Mouse (Mus musculus) intestine, postnatal 0 days (tissue): ENCODE results near the gene Arl14. TPM values are rescaled to one million over a fixed set of nuclear protein-coding genes. Genes with fewer than 3 reads are reported as not detected.
A peak's percentile ranks its signal among the peaks of the same experiment; 100 is the strongest.
"Not testable (repeated sequence)": the region's sequence is repeated elsewhere in the genome, so short reads cannot be mapped to it uniquely, and the experiment has no call there.

Experiments used
- ATAC-seq: fragments of 200-750 bp; cut with Nextera tagmentation; 2 replicates; pipeline ENCODE4 v1.8.0; 2017; ENCODE audit warnings: mild to moderate bottlenecking, moderate TSS enrichment, moderate library complexity
- H3K27ac ChIP-seq: fragments of 300-500 bp; sonication (generic); 2 replicates; pipeline ENCODE4 v1.5.1; 2014; ENCODE audit warnings: mild to moderate bottlenecking, low read depth, low read length, moderate library complexity
- H3K27me3 ChIP-seq: fragments of 300-500 bp; sonication (generic); replicated peaks from 2 replicates; pipeline ENCODE4 v1.6.1; 2014; ENCODE audit warnings: low read length, mixed read lengths; ENCODE audit not compliant: control insufficient read depth, insufficient read depth
- H3K36me3 ChIP-seq: fragments of 300-500 bp; sonication (generic); 2 replicates; pipeline ENCODE4 v1.6.1; 2014; ENCODE audit warnings: mild to moderate bottlenecking, moderate library complexity; ENCODE audit not compliant: control insufficient read depth, insufficient read depth
- H3K4me1 ChIP-seq: fragments of 300-500 bp; sonication (generic); replicated peaks from 2 replicates; pipeline ENCODE4 v1.6.1; 2014; ENCODE audit warnings: antibody characterized with exemption, low read length, mixed read lengths; ENCODE audit not compliant: control insufficient read depth, insufficient read depth
- H3K4me2 ChIP-seq: fragments of 300-500 bp; sonication (generic); replicated peaks from 2 replicates; pipeline ENCODE4 v1.6.1; 2014; ENCODE audit warnings: low read depth, mild to moderate bottlenecking, moderate library complexity
- H3K4me3 ChIP-seq: fragments of 300-500 bp; sonication (generic); 2 replicates; pipeline ENCODE4 v1.5.1; 2014; ENCODE audit warnings: low read depth, low read length
- H3K9ac ChIP-seq: fragments of 300-500 bp; sonication (generic); 2 replicates; pipeline ENCODE4 v1.6.1; 2014; ENCODE audit warnings: mild to moderate bottlenecking, low read depth, low read length
- H3K9me3 ChIP-seq: fragments of 300-500 bp; sonication (generic); 2 replicates; pipeline ENCODE4 v1.6.1; 2016; ENCODE audit warnings: mixed run types; ENCODE audit not compliant: control insufficient read depth
- CTCF ChIP-seq: sonication (generic); IDR thresholded peaks from 2 replicates; pipeline ENCODE4 v1.5.1; 2016; ENCODE audit warnings: low read depth, mild to moderate bottlenecking, control low read depth, antibody characterized with exemption, moderate library complexity
- WGBS: fragments of 180-500 bp; shearing (Covaris S2); extraction: QIAGEN DNeasy Blood & Tissue Kit; methylation state at CpG from one replicate; pipeline ENCODE4 v1.1.7; 2014; 5-methylcytosine and 5-hydroxymethylcytosine counted together
- polyA plus RNA-seq: library from polyadenylated mRNA; unstranded; fragments of >200 nt; fragmentation: Nextera tagmentation; extraction: Ambion mirVana; gene quantifications from 2 replicates; pipeline ENCODE4 v1.2.1, GENCODE M21; 2015

The Arl14 gene
- polyA plus RNA-seq, 1 experiment from 2014 or later: 1.1 TPM

DNA sequence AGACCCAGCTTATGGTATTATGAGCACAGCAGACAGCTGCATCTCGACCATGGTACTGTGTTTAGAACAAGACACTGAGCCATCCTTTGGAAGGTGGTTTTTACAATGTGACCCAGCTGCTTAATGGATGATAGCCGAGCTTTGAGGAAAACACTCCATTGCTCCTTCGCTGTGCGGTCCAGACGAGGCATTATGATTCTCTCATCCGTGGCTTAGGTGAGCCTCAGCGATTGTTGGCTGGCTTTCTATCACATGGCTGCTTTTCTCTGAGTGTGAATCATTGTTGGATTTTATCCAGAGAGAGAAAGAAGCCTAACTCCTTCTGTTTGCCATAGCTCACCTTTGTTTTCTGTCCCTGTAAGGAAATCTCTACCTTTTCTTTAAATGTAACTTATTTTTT, 32.5 kb downstream of the Arl14 start:
- no peak for ATAC-seq
- H3K4me1 ChIP-seq: no peaks in the 10 kb centered on the region
- H3K27ac ChIP-seq: no peak overlapping the region
- no peak overlapping the region for H3K4me2 ChIP-seq
- H3K9ac ChIP-seq: no peak overlapping the region
- WGBS: 78% methylated on average over 7 of the region's 7 CpGs
- no peak overlapping the region for H3K4me3 ChIP-seq
- no peaks in the 10 kb centered on the region for H3K27me3 ChIP-seq
- H3K36me3 ChIP-seq: no peaks in the 10 kb centered on the region
- no peaks in the 10 kb centered on the region for H3K9me3 ChIP-seq
- no peak for TF ChIP-seq CTCF

DNA sequence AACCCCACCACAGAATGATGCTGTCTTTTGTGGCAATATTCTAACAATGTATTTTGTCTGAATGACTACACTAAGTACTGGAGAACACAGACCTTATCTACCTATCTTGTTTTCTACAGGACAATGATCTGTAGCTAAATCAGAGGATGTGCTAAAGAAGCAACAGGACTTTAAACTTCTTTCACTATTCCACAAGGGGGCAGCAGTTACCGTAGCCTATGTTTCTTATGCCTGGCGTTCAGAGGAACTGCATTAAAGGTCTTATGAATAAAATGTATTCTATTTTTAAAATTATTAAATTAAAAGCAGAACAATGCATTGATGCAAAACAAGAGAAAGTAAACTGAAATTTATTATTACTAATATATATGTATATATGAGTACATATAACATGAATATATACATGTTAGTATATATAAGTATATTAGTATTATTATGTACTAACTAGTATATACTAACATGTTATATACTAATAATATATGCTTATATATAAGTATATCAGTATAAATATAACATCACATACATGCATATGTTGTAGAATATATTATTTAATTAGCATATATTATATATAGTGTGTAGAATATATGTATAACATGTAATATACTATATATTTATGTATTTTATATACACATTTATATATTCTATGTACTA, 35.0 kb downstream of the Arl14 start:
- H3K9me3 ChIP-seq: no peaks in the 10 kb centered on the region
- H3K4me1 ChIP-seq: no peaks in the 10 kb centered on the region
- no peak overlapping the region for H3K4me3 ChIP-seq
- H3K9ac ChIP-seq: no peak overlapping the region
- WGBS: 7% methylated on average over 2 of the region's 2 CpGs
- ATAC-seq: no peak
- no peak overlapping the region for H3K4me2 ChIP-seq
- no peak overlapping the region for H3K27ac ChIP-seq
- TF ChIP-seq CTCF: peak; percentile 87
- no peaks in the 10 kb centered on the region for H3K36me3 ChIP-seq
- H3K27me3 ChIP-seq: no peaks in the 10 kb centered on the region

DNA sequence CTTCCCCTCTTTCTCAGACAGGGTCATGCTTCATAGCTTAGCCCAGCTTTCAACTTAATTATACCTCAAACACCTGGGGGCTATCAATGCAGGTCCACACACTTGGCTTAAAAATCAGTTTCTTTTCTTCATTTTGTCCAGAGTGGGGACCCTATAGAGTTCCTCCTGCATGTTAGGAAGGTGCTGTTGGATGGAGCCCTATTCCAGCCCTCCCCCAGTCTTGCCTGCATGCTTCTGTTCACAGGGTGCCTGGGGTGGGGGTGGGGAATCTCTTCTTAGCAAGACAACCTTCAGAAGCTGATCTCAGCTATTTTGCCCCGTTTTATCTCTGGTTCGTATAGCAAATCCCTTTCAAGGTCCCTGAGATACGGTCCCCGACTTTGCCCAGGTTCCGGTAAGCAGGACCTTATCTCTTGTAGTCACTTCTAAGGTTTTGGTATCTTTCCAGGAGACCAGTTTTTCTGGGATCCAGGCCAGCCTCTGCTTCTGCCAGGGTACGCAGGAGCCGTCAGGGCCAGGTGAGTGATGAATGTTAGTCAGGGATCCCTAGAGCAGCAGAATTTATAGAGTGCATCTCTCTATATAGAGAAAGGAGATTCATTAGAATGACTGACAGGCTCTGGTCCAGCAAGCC, 40.9 kb downstream of the Arl14 start:
- Histone ChIP-seq H3K9ac (no peak overlapping the region), H3K36me3 (no peaks in the 10 kb centered on the region), H3K4me3 (no peak overlapping the region), H3K27ac (no peak overlapping the region), H3K27me3 (no peaks in the 10 kb centered on the region), H3K4me2 (no peak overlapping the region), H3K9me3 (no peaks in the 10 kb centered on the region), H3K4me1 (no peaks in the 10 kb centered on the region)
- 57% methylated on average over 7 of the region's 7 CpGs for WGBS
- ATAC-seq: no peak
- no peak for TF ChIP-seq CTCF

- H3K27me3 ChIP-seq, H3K36me3 ChIP-seq, H3K4me1 ChIP-seq, H3K9me3 ChIP-seq, H3K9ac ChIP-seq, H3K4me3 ChIP-seq, H3K4me2 ChIP-seq, H3K27ac ChIP-seq, ATAC-seq: not testable (repeated sequence)
- 82% methylated on average over 2 of the region's 2 CpGs for WGBS
Measured at GRCm38 (mm10) chr3:69264299-69264698, 42.1 kb downstream of the Arl14 start.

GRCm38 (mm10) chr3:69271812-69272211, 49.6 kb downstream of the Arl14 start:
- no peak for TF ChIP-seq CTCF
- Histone ChIP-seq H3K9ac (no peak overlapping the region), H3K4me3 (no peak overlapping the region), H3K9me3 (no peaks in the 10 kb centered on the region), H3K27ac (no peak overlapping the region), H3K4me1 (no peaks in the 10 kb centered on the region), H3K27me3 (no peaks in the 10 kb centered on the region), H3K4me2 (no peak overlapping the region), H3K36me3 (no peaks in the 10 kb centered on the region)
- no peak for ATAC-seq
- 60% methylated on average over 7 of the region's 7 CpGs for WGBS

Other genes with a start within 250 kb of the Arl14 start
- 1.8 and 1.9 TPM in 2 replicates for gene Ift80, start 217.8 kb upstream of the Arl14 start, polyA plus RNA-seq
- 53.3 and 56.6 TPM in 2 replicates for gene Smc4, start 217.7 kb upstream of the Arl14 start, polyA plus RNA-seq
- 16.4 and 18.0 TPM in 2 replicates for gene Trim59, start 177.7 kb upstream of the Arl14 start, polyA plus RNA-seq
- 18.1 and 19.3 TPM in 2 replicates for gene Kpna4, start 95.3 kb upstream of the Arl14 start, polyA plus RNA-seq
- 2.8 and 3.0 TPM in 2 replicates for gene Ppm1l, start 94.4 kb downstream of the Arl14 start, polyA plus RNA-seq